14 mouse cellular contexts compared by ENCODE assay signal in genomic region chr6:148500251-148501179, GRCm38 (mm10). TPM values are rescaled to one million over a fixed set of nuclear protein-coding genes. Genes with fewer than 3 reads are reported as not detected.
DNase-seq lines count a peak whose midpoint lies in the region; ATAC-seq lines count a peak whose summit lies in the region.
"Had no signal": no experiment of that assay in that cellular context is flagged by ENCODE, and none has a peak within 500 bp of the region (broad histone marks: within the 10 kb centered on the region; RNA-seq: fewer than 3 reads in every experiment).

No protein-coding gene starts in this region.

- H3K27me3 ChIP-seq in heart, embryonic 14.5 days (ENCODE audit: control insufficient read depth, insufficient read depth, low read length) = no peaks in the 10 kb centered on the region
- H3K27me3 ChIP-seq in liver, embryonic 16.5 days (ENCODE audit: control insufficient read depth, insufficient read depth, low read depth, low read length) = no peaks in the 10 kb centered on the region
- H3K27me3 ChIP-seq: hindbrain, embryonic 12.5 days had no signal

- H3K9ac ChIP-seq in heart, embryonic 14.5 days (ENCODE audit: low read length) = no peak overlapping the region
- H3K9ac ChIP-seq in liver, embryonic 16.5 days (ENCODE audit: low read depth, low read length) = no peak overlapping the region
- H3K9ac ChIP-seq: hindbrain, embryonic 12.5 days had no signal

- no peak overlapping the region for H3K4me3 ChIP-seq in heart, embryonic 14.5 days (ENCODE audit: control insufficient read depth in 1 of 2, insufficient read depth in 1 of 2, low read depth in 1 of 2, low read length in 2 of 2)
- H3K4me3 ChIP-seq in liver, embryonic 16.5 days (ENCODE audit: low read depth, low read length) = no peak overlapping the region
- H3K4me3 ChIP-seq: hindbrain, embryonic 12.5 days had no signal

- peak overlapping the region; percentile 87 to 97 for H3K27ac ChIP-seq in heart, embryonic 14.5 days (replicated peaks in 1 of 2; ENCODE audit: control insufficient read depth in 1 of 2, insufficient read depth in 1 of 2, low read depth in 2 of 2, low read length in 2 of 2)
- peak overlapping the region; percentile 4; the same call in 1 of the 2 replicates for H3K27ac ChIP-seq in liver, embryonic 16.5 days (ENCODE audit: low read length)
- H3K27ac ChIP-seq: hindbrain, embryonic 12.5 days had no signal

- ATAC-seq in heart, embryonic 14.5 days (ENCODE audit: insufficient number of reproducible peaks, insufficient read depth, low FRiP score, low read depth) = peak; percentile 66; the same call in 1 of the 2 replicates
- peak; percentile 50; the same call in 1 of the 2 replicates for ATAC-seq in erythroid progenitor cell, adult 5-6 weeks (replicated peaks; ENCODE audit: low FRiP score, poor library complexity, severe bottlenecking)
- peak; percentile 70 for ATAC-seq in liver, embryonic 16.5 days (ENCODE audit: low read depth)

- H3K36me3 ChIP-seq in heart, embryonic 14.5 days (ENCODE audit: control insufficient read depth, insufficient read depth, low read length) = no peaks in the 10 kb centered on the region
- no peaks in the 10 kb centered on the region for H3K36me3 ChIP-seq in liver, embryonic 16.5 days (ENCODE audit: control insufficient read depth, insufficient read depth)
- H3K36me3 ChIP-seq: hindbrain, embryonic 12.5 days had no signal

- H3K4me2 ChIP-seq in heart, embryonic 14.5 days (ENCODE audit: low read length) = peak overlapping the region; percentile 9
- no peak overlapping the region for H3K4me2 ChIP-seq in liver, embryonic 16.5 days (ENCODE audit: low read depth, low read length)
- H3K4me2 ChIP-seq: hindbrain, embryonic 12.5 days; midbrain, embryonic 11.5 days had no signal

- no peak for DNase-seq in heart, postnatal 4 days
- DNase-seq in NIH3T3 (ENCODE audit: low read depth) = peak; percentile 4
- no peak for DNase-seq in retina, postnatal 1 day
- DNase-seq in gastrocnemius, adult 18-20 months (ENCODE audit: low spot score) = no peak
- DNase-seq: adrenal gland, postnatal 25 days; cerebellum, adult 2 months; kidney, adult 2 months; lung, adult 2 months; right cerebral cortex, postnatal 25 days had no signal

- WGBS in heart, embryonic 14.5 days = 13% methylated on average over 9 of the region's 9 CpGs
- 49% methylated on average over 9 of the region's 9 CpGs for WGBS in liver, embryonic 16.5 days (ENCODE audit: insufficient replicate concordance)

- peaks cover 10 to 24% of the 10 kb centered on the region in 2 experiments for H3K4me1 ChIP-seq in heart, embryonic 14.5 days (ENCODE audit: control insufficient read depth in 2 of 2, insufficient read depth in 2 of 2, low read length in 2 of 2)
- H3K4me1 ChIP-seq in liver, embryonic 16.5 days (ENCODE audit: control insufficient read depth, low read depth, low read length) = peaks cover 11% of the 10 kb centered on the region
- H3K4me1 ChIP-seq: hindbrain, embryonic 12.5 days had no signal

- H3K9me3 ChIP-seq in heart, embryonic 14.5 days (ENCODE audit: control insufficient read depth, low read length) = no peaks in the 10 kb centered on the region
- no peaks in the 10 kb centered on the region for H3K9me3 ChIP-seq in liver, embryonic 16.5 days (replicated peaks; ENCODE audit: control insufficient read depth, low read length)
- H3K9me3 ChIP-seq: hindbrain, embryonic 12.5 days had no signal

RNA-seq across cellular contexts. Expression of gene Tmtc1, which starts 56.3 kb away (rescaled TPM):
- polyA plus RNA-seq in heart, embryonic 14.5 days (2014; fragmentation: Nextera tagmentation; extraction: Ambion mirVana) = 3.8 and 4.1 TPM in 2 replicates
- 10 to 100 TPM; 18.7 to 24.0 TPM for total RNA-seq in heart, postnatal 4 days (2021)
- total RNA-seq in erythroid progenitor cell, adult 5-6 weeks (2015; ENCODE audit: low replicate concordance) = 0.42 TPM in 1 of 2 replicates, not detected in the other
- 0.26 and 0.45 TPM in 2 replicates for total RNA-seq in erythroid progenitor cell, adult 5-6 weeks (2017; ENCODE audit: low replicate concordance)
- polyA plus RNA-seq in liver, embryonic 16.5 days (2015; fragmentation: Nextera tagmentation; extraction: Ambion mirVana) = 0.04 and 0.06 TPM in 2 replicates
- 10 to 100 TPM; 59.2 to 63.1 TPM for total RNA-seq in gastrocnemius, adult 18-20 months (2021)

Comparison
In these comparisons a context has a peak if more than half of its experiments do, and no peak if none do; other contexts are left out.
1. RNA of gene Tmtc1, which starts 56.3 kb away (total RNA-seq): 59.2 to 63.1 TPM in gastrocnemius, adult 18-20 months and 18.7 to 24.0 TPM in heart, postnatal 4 days; 0.26 to 0.45 TPM in erythroid progenitor cell, adult 5-6 weeks; every median in the first group is over 10 times any median in the second.
2. Peak in every context shown above with its lines, with median percentiles within 50 percentile points of each other: ATAC-seq.